Mouse (Mus musculus) ES-E14 (cell line): ENCODE data around the gene Aanat. TPM values are rescaled to one million over a fixed set of nuclear protein-coding genes. Genes with fewer than 3 reads are reported as not detected.

ENCODE experiments used
- DNase-seq: peaks from one replicate; pipeline ENCODE4 v3.0.0-alpha.2; 2013; ENCODE audit warnings: low read depth, low spot score
- H3K27ac ChIP-seq: 2 replicates; pipeline ENCODE4 v1.5.1; 2012; ENCODE audit warnings: low read depth, mild to moderate bottlenecking, low read length, moderate library complexity, mixed read lengths; ENCODE audit not compliant: poor library complexity, insufficient read depth, severe bottlenecking
- H3K36me3 ChIP-seq: 2 replicates; pipeline ENCODE4 v1.6.1; 2012; ENCODE audit warnings: mild to moderate bottlenecking, low read length, moderate library complexity, mixed read lengths; ENCODE audit not compliant: control insufficient read depth, poor library complexity, insufficient read depth, severe bottlenecking
- H3K4me1 ChIP-seq, 2 experiments: fragments of 150-350 bp in 1 of 2; sonication (generic) in 1 of 2; 2 replicates each; pipeline ENCODE4 v1.6.1; 2012; ENCODE audit warnings: low read length in 2 of 2, mild to moderate bottlenecking in 1 of 2, mixed read lengths in 1 of 2; ENCODE audit not compliant: control insufficient read depth in 2 of 2, insufficient read depth in 2 of 2, poor library complexity in 1 of 2
- H3K4me3 ChIP-seq, 2 experiments: fragments of 150-350 bp in 1 of 2; sonication (generic) in 1 of 2; 2 replicates each; pipeline ENCODE4 v1.5.1; 2012; ENCODE audit warnings: low read length in 2 of 2, low read depth in 1 of 2, mild to moderate bottlenecking in 1 of 2, mixed read lengths in 1 of 2; ENCODE audit not compliant: insufficient read depth in 1 of 2, poor library complexity in 1 of 2, severe bottlenecking in 1 of 2
- H3K9ac ChIP-seq: 2 replicates; pipeline ENCODE4 v1.6.1; 2012; ENCODE audit warnings: low read depth, mild to moderate bottlenecking, low read length, mixed read lengths; ENCODE audit not compliant: poor library complexity, insufficient read depth, severe bottlenecking
- H3K9me3 ChIP-seq: fragments of 150-350 bp; sonication (generic); 2 replicates; pipeline ENCODE4 v1.6.1; 2012; ENCODE audit warnings: low read depth, mild to moderate bottlenecking, low read length; ENCODE audit not compliant: control insufficient read depth, insufficient read depth
- CHD2 ChIP-seq: IDR thresholded peaks from 2 replicates; pipeline ENCODE4 v1.6.1; 2014; ENCODE audit warnings: mild to moderate bottlenecking, low read depth, low read length, inconsistent platforms
- HCFC1 ChIP-seq: IDR thresholded peaks from 2 replicates; pipeline ENCODE4 v1.6.1; 2012; ENCODE audit warnings: low read length, inconsistent platforms, borderline replicate concordance; ENCODE audit not compliant: insufficient read depth
- MAFK ChIP-seq: IDR thresholded peaks from 2 replicates; pipeline ENCODE4 v1.6.1; 2014; ENCODE audit warnings: mild to moderate bottlenecking, low read depth, low read length, inconsistent platforms; ENCODE audit not compliant: insufficient read depth
- ZC3H11A ChIP-seq: IDR thresholded peaks from 2 replicates; pipeline ENCODE4 v1.6.1; 2012; ENCODE audit warnings: low read depth, mild to moderate bottlenecking, inconsistent platforms, low read length, borderline replicate concordance
- ZNF384 ChIP-seq: IDR thresholded peaks from 2 replicates; pipeline ENCODE4 v1.6.1; 2012; ENCODE audit warnings: low read depth, low read length, inconsistent platforms
- in situ Hi-C, 2 experiments: fragments of 600-800 bp; cut with MboI; formaldehyde crosslinking; loops; one replicate each; pipeline ENCODE4 v1.15.1; 2025; ENCODE audit warnings: low sequenced_read_pairs in 2 of 2, inconsistent platforms in 1 of 2; ENCODE audit not compliant: unreplicated experiment in 2 of 2
- total RNA-seq: library from RNA; depleted of rRNA; stranded (reverse); fragments of 300-350 nt; gene quantifications from 2 replicates; pipeline ENCODE4 v1.2.3, GENCODE M21; 2012; rRNA removed

The Aanat gene
- total RNA-seq, 1 experiment = 0.94 TPM

- no peak for DNase-seq
- in situ Hi-C loops = loop anchor here (10.0 to 25.0 kb wide), 2 partner anchors 167 to 169 kb away; no protein-coding TSS in a partner anchor
- no peak for TF ChIP-seq HCFC1
- TF ChIP-seq ZC3H11A = no peak
- no peak for TF ChIP-seq ZNF384
- no peak for TF ChIP-seq CHD2
- no peak for TF ChIP-seq MAFK
- no peak overlapping the region for H3K9ac ChIP-seq
- H3K4me3 ChIP-seq = no peak overlapping the region
- no peaks in the 10 kb centered on the region for H3K36me3 ChIP-seq
- H3K9me3 ChIP-seq = no peaks in the 10 kb centered on the region
- H3K27ac ChIP-seq = no peak overlapping the region
- peaks cover 0 to 11% of the 10 kb centered on the region in 2 experiments; a peak in 1 of 4 replicates for H3K4me1 ChIP-seq
Measured at GRCm38 (mm10) chr11:116645446-116646110, 59.3 kb downstream of the Aanat start.

- no peak for TF ChIP-seq ZC3H11A
- TF ChIP-seq ZNF384 = no peak
- TF ChIP-seq MAFK = no peak
- TF ChIP-seq HCFC1 = no peak
- TF ChIP-seq CHD2 = no peak
- Histone ChIP-seq H3K9me3 (no peaks in the 10 kb centered on the region), H3K4me1 (peaks cover 0 to 11% of the 10 kb centered on the region in 2 experiments; a peak in 1 of 4 replicates), H3K9ac (no peak overlapping the region), H3K4me3 (no peak overlapping the region), H3K27ac (no peak overlapping the region), H3K36me3 (no peaks in the 10 kb centered on the region)
- in situ Hi-C loops = loop anchor here (10.0 to 25.0 kb wide), 2 partner anchors 166 to 169 kb away; no protein-coding TSS in a partner anchor
- no peak for DNase-seq
Measured at GRCm38 (mm10) chr11:116646136-116646535, 59.9 kb downstream of the Aanat start.

- H3K4me3 ChIP-seq = no peak overlapping the region
- TF ChIP-seq HCFC1 = no peak
- TF ChIP-seq MAFK = no peak
- no peak for TF ChIP-seq ZC3H11A
- TF ChIP-seq ZNF384 = no peak
- TF ChIP-seq CHD2 = no peak
- no peak for DNase-seq
- in situ Hi-C loops = loop anchor here (10.0 to 25.0 kb wide), 2 partner anchors 166 to 168 kb away; no protein-coding TSS in a partner anchor
- no peaks in the 10 kb centered on the region for H3K36me3 ChIP-seq
- H3K27ac ChIP-seq = no peak overlapping the region
- no peak overlapping the region for H3K9ac ChIP-seq
- no peaks in the 10 kb centered on the region for H3K9me3 ChIP-seq
- H3K4me1 ChIP-seq = peaks cover 0 to 11% of the 10 kb centered on the region in 2 experiments; a peak in 1 of 4 replicates
Measured at GRCm38 (mm10) chr11:116646771-116647170, 60.5 kb downstream of the Aanat start.

Other genes starting within 250 kb of the Aanat start
- 3.7 and 6.1 TPM in 2 replicates for gene Rnf157, start 173.4 kb upstream of the Aanat start, total RNA-seq
- 106 and 117 TPM in 2 replicates for gene Ubald2, start 152.3 kb upstream of the Aanat start, total RNA-seq
- gene Qrich2, start 120.2 kb upstream of the Aanat start, total RNA-seq = 0.22 and 0.37 TPM in 2 replicates
- 100 and 121 TPM in 2 replicates for gene Prpsap1, start 92.2 kb upstream of the Aanat start, total RNA-seq
- gene Sphk1, start 55.5 kb upstream of the Aanat start, total RNA-seq = 2.1 and 2.3 TPM in 2 replicates
- gene Ube2o, start 5.0 kb upstream of the Aanat start, total RNA-seq = 45.2 and 50.0 TPM in 2 replicates
- 29.3 and 53.8 TPM in 2 replicates for gene Rhbdf2, start 40.6 kb downstream of the Aanat start, total RNA-seq
- 2.0 and 2.2 TPM in 2 replicates for gene Prcd, start 67.1 kb downstream of the Aanat start, total RNA-seq
- 0.37 and 0.40 TPM in 2 replicates for gene Cygb, start 67.9 kb downstream of the Aanat start, total RNA-seq
- not detected in 2 replicates for gene St6galnac1, start 189.1 kb downstream of the Aanat start, total RNA-seq
- gene Mxra7, start 241.6 kb downstream of the Aanat start, total RNA-seq = 5.8 and 9.4 TPM in 2 replicates